Mouse (Mus musculus) urinary bladder, postnatal 36 days (tissue): ENCODE measurements around the gene Jph2.

ENCODE experiments used
- DNase-seq, 2 experiments: peaks; one replicate each; pipeline ENCODE4 v3.0.0; 2022; ENCODE audit warnings: low spot score in 2 of 2, mixed read lengths in 1 of 2

Gene Jph2

GRCm38 (mm10) chr2:163310163-163310688 lies 87.6 kb downstream of the Jph2 start:
- DNase-seq = no peak

DNA sequence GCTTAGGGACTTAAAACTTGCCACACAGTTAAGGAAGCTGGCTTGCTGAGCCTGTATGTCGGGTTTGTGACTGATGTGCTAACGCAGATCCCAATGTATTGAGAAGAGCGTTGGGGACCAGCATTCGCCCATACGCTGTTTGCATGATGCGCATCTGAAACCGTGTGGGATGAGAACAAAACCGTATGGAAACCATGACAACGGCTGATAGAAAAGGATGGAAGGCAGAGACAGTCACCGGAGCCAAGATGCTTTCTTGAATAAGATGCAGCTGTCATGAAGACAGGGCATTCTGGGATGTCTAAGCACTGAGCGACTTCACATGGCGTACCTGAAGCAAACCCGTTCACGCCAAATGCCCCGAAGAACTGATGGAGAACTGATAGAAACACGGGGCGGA lies 88.4 kb downstream of the Jph2 start:
- no peak for DNase-seq

DNA sequence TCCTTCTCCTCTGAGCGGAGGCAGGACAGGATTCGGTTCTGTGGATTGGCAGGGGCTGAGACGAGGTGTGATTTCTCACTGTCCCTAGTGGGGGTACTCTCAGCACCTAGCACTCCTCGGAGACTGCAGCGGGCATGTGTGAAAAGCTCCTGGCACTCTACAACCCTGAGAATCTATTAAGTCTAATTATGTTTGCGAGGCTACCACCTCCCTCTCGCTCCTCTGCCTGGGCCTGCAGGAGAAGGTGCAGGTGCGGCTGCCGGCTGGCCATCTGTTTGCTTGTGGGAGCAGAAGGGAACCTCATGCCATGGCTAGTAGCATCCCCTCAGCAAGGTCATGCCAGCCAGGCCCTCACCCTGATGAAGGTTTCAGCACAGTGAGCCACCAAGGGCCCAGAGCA lies 94.8 kb downstream of the Jph2 start:
- no peak for DNase-seq

DNA sequence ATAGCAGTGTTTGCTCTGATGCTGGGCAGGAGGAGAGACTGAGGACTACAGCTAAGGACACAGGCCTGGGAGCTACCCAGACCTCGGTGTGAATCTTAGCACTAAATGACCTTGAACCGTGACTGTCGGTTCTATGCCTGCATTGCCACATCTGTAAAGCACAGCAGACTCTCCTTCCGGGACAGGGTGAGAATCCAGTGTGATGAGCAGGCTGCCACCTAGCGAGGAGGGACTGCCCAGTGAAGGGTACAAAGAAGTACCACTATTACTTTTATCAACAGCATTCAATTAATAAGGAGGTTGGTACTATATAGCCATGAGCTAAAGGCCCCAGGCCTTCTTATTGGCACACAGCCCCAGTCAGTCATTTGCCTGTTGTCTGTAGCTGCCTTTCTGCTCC lies 96.2 kb downstream of the Jph2 start:
- DNase-seq = no peak

- peak in 1 of 2 experiments; percentile 38 for DNase-seq
Measured at GRCm38 (mm10) chr2:163300069-163301060, 97.4 kb downstream of the Jph2 start.

DNA sequence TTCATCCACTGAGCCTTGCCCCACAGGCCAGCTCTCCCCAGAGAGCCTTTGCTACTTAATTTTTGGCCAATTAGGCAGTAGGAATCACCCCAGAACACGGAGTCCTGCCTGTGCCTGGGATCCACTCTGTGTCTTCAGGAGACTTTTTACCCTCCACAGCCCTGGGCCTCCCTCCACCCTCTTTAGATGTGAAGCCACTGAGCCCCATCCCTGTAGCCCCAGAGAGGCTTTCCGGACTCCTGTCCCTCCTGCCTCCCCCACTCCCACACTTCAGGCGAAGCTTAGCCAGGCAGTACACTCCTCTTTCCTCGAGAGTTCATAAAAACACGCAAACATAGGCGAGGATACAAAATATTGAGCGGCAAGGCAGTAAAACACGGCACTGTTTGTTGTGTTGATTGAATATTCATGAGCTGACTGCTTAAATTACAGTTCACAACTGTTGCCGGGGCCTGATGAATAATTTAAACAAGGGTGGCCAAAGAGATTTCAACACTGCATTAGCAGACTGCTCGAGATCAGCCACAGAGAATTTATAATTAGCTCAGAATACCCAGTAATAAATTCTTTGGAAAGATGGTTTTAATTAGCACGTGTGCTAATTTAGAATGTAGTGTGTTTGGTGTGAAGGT lies 100.7 kb downstream of the Jph2 start:
- no peak for DNase-seq

DNA sequence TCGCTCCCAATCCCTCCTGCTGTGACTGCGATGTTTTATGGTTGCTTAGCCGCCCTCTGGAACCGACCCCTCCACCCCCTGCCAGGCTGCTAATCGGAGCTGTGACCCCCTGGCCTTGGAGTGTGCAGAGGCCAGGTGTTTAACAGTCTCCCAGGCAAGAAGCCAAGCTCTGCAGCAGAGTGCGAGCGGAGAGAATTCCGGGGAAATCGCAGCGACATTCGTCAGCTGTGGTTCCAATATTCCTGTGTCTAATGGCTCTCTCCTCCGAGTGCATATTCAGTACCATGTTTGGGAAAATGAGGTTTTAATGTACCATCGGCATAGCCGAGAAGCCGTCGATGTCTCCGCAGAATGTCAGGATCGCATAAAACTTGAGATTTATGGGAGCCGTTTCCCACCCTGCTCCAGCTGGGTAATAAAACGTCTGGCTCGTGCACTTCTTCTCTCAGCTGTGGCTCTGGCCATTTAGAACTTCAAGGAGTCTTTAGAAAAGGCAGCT lies 108.9 kb downstream of the Jph2 start:
- DNase-seq = peak in 1 of 2 experiments; percentile 9
